Mouse (Mus musculus): ENCODE measurements at regions not wholly inside any gene's neighbourhood (a gene's known extent, or its start where the extent isn't known, plus 50 kb on each side); places are given as distances from the start of the nearest gene placed in this dataset.

- no peak for ATAC-seq (replicated peaks; ENCODE audit: low FRiP score)
- H3K36me3 ChIP-seq, result no peaks in the 10 kb centered on the region
- 67% methylated on average over 6 of the region's 6 CpGs for WGBS
- H3K4me3 ChIP-seq (replicated peaks), result no peak overlapping the region
- no peaks in the 10 kb centered on the region for H3K27me3 ChIP-seq
- H3K27ac ChIP-seq, result no peak overlapping the region
- no peak overlapping the region for H3K4me2 ChIP-seq
- no peaks in the 10 kb centered on the region for H3K9me3 ChIP-seq (replicated peaks)
- peaks cover 8% of the 10 kb centered on the region for H3K4me1 ChIP-seq
- H3K9ac ChIP-seq, result no peak overlapping the region
Observed at GRCm38 (mm10) chr14:105805762-105806161, 90.9 kb downstream of the Spry2 start.

DNA sequence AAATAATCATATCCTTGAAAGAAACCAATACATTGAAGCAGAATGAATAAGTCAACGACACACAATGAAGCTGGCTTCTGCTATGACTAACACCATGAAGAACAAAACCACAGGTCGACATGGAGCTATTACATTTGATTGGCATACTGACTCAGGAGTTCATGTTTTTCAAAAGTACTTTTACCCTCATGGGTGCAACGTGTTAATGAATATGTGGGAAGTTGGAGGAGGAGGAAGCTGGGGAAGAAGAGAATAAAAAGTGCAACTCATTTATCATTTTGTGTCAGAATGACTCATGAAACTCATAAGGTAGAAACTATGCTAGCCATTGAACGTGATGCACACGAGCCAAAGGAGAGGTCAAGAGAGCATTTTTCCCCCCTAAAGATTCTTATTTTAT is 91.3 kb downstream of the Spry2 start:
- Histone ChIP-seq H3K4me3 (replicated peaks) (no peak overlapping the region), H3K9ac (no peak overlapping the region), H3K27ac (no peak overlapping the region), H3K36me3 (no peaks in the 10 kb centered on the region), H3K27me3 (no peaks in the 10 kb centered on the region), H3K4me2 (no peak overlapping the region), H3K4me1 (peaks cover 8% of the 10 kb centered on the region), H3K9me3 (replicated peaks) (no peaks in the 10 kb centered on the region)
- 66% methylated on average over 5 of the region's 5 CpGs for WGBS
- no peak for ATAC-seq (replicated peaks; ENCODE audit: low FRiP score)

DNA sequence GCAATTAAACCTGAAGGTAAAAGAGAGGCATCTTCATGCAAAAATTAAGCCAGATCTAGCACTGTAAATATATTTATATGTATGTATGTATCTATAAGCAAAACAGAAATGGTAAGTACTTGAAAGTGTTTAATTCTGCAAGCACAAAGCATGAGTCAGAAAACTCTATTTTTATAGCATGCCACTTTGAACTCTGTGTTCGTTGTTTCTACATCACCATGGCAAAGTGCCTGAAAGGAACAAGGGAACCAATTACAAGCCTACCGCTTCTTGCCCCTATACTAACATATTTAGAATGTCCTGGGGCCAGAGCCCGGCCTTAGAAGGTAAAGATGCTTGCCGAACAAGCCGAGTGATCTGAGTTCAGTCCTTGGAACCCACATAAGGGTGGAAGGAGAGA is 91.9 kb downstream of the Spry2 start:
- Histone ChIP-seq H3K4me2 (no peak overlapping the region), H3K9me3 (replicated peaks) (no peaks in the 10 kb centered on the region), H3K4me1 (peaks cover 8% of the 10 kb centered on the region), H3K4me3 (replicated peaks) (no peak overlapping the region), H3K36me3 (no peaks in the 10 kb centered on the region), H3K27ac (no peak overlapping the region), H3K9ac (no peak overlapping the region), H3K27me3 (no peaks in the 10 kb centered on the region)
- 68% methylated on average over 5 of the region's 5 CpGs for WGBS
- ATAC-seq (replicated peaks; ENCODE audit: low FRiP score), result no peak

- Histone ChIP-seq H3K9ac (no peak overlapping the region), H3K4me1 (peaks cover 8% of the 10 kb centered on the region), H3K36me3 (no peaks in the 10 kb centered on the region), H3K9me3 (replicated peaks) (no peaks in the 10 kb centered on the region), H3K27me3 (no peaks in the 10 kb centered on the region), H3K27ac (peak overlapping the region; percentile 87), H3K4me2 (peak overlapping the region; percentile 57), H3K4me3 (replicated peaks) (peak overlapping the region; percentile 18)
- WGBS, result 32% methylated on average over 7 of the region's 7 CpGs
- peak; percentile 59 for ATAC-seq (replicated peaks; ENCODE audit: low FRiP score)
Observed at GRCm38 (mm10) chr14:105803281-105803680, 93.3 kb downstream of the Spry2 start.

DNA sequence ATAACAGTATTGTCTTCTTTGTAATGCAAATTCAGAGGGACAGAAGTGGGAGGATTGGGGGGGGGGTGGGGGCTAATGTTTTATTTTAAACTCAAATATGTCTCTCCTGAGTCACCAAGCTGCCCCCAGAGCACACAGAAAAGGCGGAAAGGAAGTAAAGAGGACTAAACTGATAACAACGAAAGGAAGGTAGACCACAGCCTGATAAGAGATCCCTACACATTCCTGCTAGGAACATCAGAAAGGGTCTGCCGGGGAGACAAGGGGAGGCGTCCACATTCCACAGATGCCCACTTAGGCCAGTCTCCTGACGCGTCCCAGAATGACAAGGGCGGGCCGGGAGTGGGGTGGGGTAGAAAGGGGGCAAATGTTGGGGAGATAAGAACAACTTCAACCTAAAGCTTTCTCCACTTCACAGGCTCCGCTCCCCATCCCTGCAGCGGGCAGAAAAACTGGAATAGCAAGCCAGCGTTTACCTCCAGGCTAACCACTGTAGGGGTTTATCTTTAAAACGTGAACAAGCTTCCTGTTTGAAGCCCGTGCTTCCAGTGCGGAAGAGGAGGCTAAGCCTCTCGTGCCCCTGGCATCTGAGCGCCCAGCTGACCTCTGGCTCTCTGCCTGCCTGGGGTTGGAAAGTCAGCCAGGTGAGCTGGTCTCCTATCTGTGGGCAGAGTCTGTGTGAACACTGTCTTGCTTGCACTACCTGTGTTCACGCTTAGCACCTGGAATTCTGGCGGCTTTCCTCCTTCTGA is 93.9 kb downstream of the Spry2 start:
- Histone ChIP-seq H3K4me1 (peaks cover 8% of the 10 kb centered on the region), H3K27ac (peak overlapping the region; percentile 87), H3K9ac (0 out of 2 replicates have a peak overlapping the region, but pooled peaks have one; percentile 7), H3K36me3 (no peaks in the 10 kb centered on the region), H3K4me3 (replicated peaks) (peak overlapping the region; percentile 18), H3K27me3 (no peaks in the 10 kb centered on the region), H3K9me3 (replicated peaks) (no peaks in the 10 kb centered on the region), H3K4me2 (peak overlapping the region; percentile 57)
- WGBS, result 16% methylated on average over 18 of the region's 18 CpGs
- ATAC-seq (replicated peaks; ENCODE audit: low FRiP score), result peak; percentile 82

DNA sequence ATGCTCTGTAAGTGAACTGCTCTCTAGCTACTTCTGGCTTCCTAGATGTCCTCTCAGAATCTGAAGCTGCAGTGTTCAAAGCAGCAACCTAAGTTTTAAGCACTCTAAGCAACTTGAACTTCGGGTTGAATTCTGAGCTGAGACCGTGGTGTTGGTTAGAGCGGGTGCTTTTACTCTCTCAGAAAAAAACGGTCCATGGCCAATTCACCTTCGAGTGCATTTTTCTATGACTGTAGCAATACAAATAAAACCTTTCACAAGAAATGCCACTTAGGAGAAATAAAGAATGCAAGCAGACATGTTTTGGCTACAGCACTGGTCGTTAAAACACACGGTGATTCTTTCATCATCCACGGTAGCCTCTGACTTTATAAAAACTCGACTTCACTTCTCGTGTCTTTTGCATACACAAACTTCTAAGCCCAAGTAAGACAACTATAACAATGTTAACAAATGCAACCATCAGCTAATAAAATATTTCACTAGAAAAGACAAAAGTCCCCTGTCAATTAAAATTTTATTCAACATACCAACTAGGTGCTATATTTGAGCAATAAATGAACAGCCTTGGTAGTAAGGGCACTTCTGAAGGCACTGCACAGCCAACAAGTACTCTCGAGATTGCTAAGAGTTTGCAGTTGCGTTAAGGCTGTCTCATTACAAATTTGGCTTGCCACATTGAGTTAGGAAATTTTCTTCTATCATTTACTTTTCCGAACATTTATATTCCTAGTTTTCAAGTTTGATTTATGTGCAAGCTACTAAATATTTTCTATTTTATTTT is 96.3 kb downstream of the Spry2 start:
- Histone ChIP-seq H3K9me3 (replicated peaks) (no peaks in the 10 kb centered on the region), H3K27ac (no peak overlapping the region), H3K9ac (no peak overlapping the region), H3K4me3 (replicated peaks) (no peak overlapping the region), H3K36me3 (no peaks in the 10 kb centered on the region), H3K27me3 (no peaks in the 10 kb centered on the region), H3K4me2 (no peak overlapping the region), H3K4me1 (peaks cover 8% of the 10 kb centered on the region)
- WGBS, result 72% methylated on average over 13 of the region's 13 CpGs
- ATAC-seq (replicated peaks; ENCODE audit: low FRiP score), result no peak

GRCm38 (mm10) chr14:105799401-105799861 is 97.2 kb downstream of the Spry2 start:
- Histone ChIP-seq H3K4me1 (peaks cover 8% of the 10 kb centered on the region), H3K4me2 (no peak overlapping the region), H3K4me3 (replicated peaks) (no peak overlapping the region), H3K27ac (no peak overlapping the region), H3K27me3 (no peaks in the 10 kb centered on the region), H3K9me3 (replicated peaks) (no peaks in the 10 kb centered on the region), H3K36me3 (no peaks in the 10 kb centered on the region), H3K9ac (no peak overlapping the region)
- no peak for ATAC-seq (replicated peaks; ENCODE audit: low FRiP score)
- WGBS, result 31% methylated on average over 3 of the region's 3 CpGs

- H3K9me3 ChIP-seq (replicated peaks), result no peaks in the 10 kb centered on the region
- no peaks in the 10 kb centered on the region for H3K4me1 ChIP-seq
- no peak for ATAC-seq (replicated peaks; ENCODE audit: low FRiP score)
- no peak overlapping the region for H3K9ac ChIP-seq
- no peaks in the 10 kb centered on the region for H3K27me3 ChIP-seq
- WGBS, result 75% methylated on average over 4 of the region's 4 CpGs
- H3K4me3 ChIP-seq (replicated peaks), result no peak overlapping the region
- H3K27ac ChIP-seq, result no peak overlapping the region
- H3K4me2 ChIP-seq, result no peak overlapping the region
- no peaks in the 10 kb centered on the region for H3K36me3 ChIP-seq
Observed at GRCm38 (mm10) chr14:105793010-105793702, 103.5 kb downstream of the Spry2 start.

GRCm38 (mm10) chr14:105790441-105790840 is 106.2 kb downstream of the Spry2 start:
- Histone ChIP-seq H3K36me3 (no peaks in the 10 kb centered on the region), H3K4me2 (no peak overlapping the region), H3K9ac (no peak overlapping the region), H3K4me3 (replicated peaks) (no peak overlapping the region), H3K9me3 (replicated peaks) (no peaks in the 10 kb centered on the region), H3K4me1 (no peaks in the 10 kb centered on the region), H3K27me3 (no peaks in the 10 kb centered on the region), H3K27ac (no peak overlapping the region)
- no peak for ATAC-seq (replicated peaks; ENCODE audit: low FRiP score)
- WGBS, result 92% methylated on average over 4 of the region's 4 CpGs

GRCm38 (mm10) chr14:105783428-105783827 is 113.2 kb downstream of the Spry2 start:
- no peaks in the 10 kb centered on the region for H3K36me3 ChIP-seq
- no peak overlapping the region for H3K9ac ChIP-seq
- H3K9me3 ChIP-seq (replicated peaks), result no peaks in the 10 kb centered on the region
- H3K4me1 ChIP-seq, result no peaks in the 10 kb centered on the region
- no peak for ATAC-seq (replicated peaks; ENCODE audit: low FRiP score)
- no peak overlapping the region for H3K4me2 ChIP-seq
- no peaks in the 10 kb centered on the region for H3K27me3 ChIP-seq
- WGBS, result 82% methylated on average over 5 of the region's 5 CpGs
- H3K27ac ChIP-seq, result no peak overlapping the region
- no peak overlapping the region for H3K4me3 ChIP-seq (replicated peaks)

DNA sequence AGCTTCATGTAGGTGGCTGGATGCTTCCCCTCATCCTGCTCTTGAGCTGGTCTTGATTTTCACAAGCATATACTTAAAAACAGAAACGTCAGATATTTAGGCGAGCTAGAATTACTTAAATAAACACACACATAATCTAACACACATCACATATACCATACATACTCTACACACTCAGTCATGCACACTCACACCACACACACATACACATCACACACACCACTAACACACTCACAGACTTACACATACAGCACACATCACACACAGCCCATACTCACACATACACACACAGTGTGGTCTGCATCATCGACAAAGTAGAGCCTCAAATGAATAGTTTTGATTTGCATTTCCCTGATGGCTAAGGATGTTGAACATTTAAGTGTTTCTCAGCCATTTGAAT is 116.9 kb downstream of the Spry2 start:
- no peak overlapping the region for H3K4me3 ChIP-seq (replicated peaks)
- no peak for ATAC-seq (replicated peaks; ENCODE audit: low FRiP score)
- H3K4me1 ChIP-seq, result no peaks in the 10 kb centered on the region
- no peaks in the 10 kb centered on the region for H3K27me3 ChIP-seq
- 72% methylated on average over 3 of the region's 3 CpGs for WGBS
- no peaks in the 10 kb centered on the region for H3K36me3 ChIP-seq
- no peak overlapping the region for H3K9ac ChIP-seq
- H3K4me2 ChIP-seq, result no peak overlapping the region
- no peak overlapping the region for H3K27ac ChIP-seq
- H3K9me3 ChIP-seq (replicated peaks), result no peaks in the 10 kb centered on the region

DNA sequence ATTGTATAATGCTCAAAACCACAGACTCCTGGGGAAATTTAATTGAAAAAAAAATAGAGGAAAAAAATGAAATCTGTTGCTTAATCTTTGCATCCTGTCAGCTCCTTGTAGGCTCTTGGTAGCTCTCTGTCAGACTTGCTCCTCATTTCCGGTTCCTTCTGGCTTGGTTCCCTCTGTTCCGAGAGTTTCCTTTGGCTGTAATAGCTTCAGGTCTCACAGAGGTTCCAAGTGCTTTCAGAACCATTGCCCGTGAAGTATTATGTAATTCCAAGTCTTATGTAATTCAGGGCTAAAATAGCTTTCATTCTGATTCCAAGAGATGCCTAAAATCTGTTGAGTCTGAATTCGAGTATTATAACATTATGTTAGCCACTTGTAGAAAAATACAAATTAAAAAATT is 117.3 kb downstream of the Spry2 start:
- no peak overlapping the region for H3K9ac ChIP-seq
- H3K4me1 ChIP-seq, result no peaks in the 10 kb centered on the region
- H3K27me3 ChIP-seq, result no peaks in the 10 kb centered on the region
- WGBS, result 54% methylated on average over 4 of the region's 4 CpGs
- no peak overlapping the region for H3K4me2 ChIP-seq
- ATAC-seq (replicated peaks; ENCODE audit: low FRiP score), result no peak
- H3K27ac ChIP-seq, result no peak overlapping the region
- no peaks in the 10 kb centered on the region for H3K36me3 ChIP-seq
- H3K4me3 ChIP-seq (replicated peaks), result no peak overlapping the region
- H3K9me3 ChIP-seq (replicated peaks), result no peaks in the 10 kb centered on the region

Measured in kidney, embryonic 15.5 days (tissue).